Comparison of ENCODE assay signal across 1 mouse cellular context in genomic region chr5:123820501-123821263, GRCm38 (mm10).
TF ChIP-seq lines count a peak whose summit lies in the region.

No protein-coding gene starts in this region.

TF ChIP-seq in CH12.LX, 34 proteins besides CTCF, POLR2A, EP300 and RAD21 (continued from another document):
- TF ChIP-seq MAFK (IDR thresholded peaks at IDR 0.05; ENCODE audit: insufficient replicate concordance, low read length), result no peak
- peak; percentile 28; the same call in 1 of the 2 replicates for TF ChIP-seq MXI1 (IDR thresholded peaks at IDR 0.05; ENCODE audit: low read depth, low read length)
- no peak for TF ChIP-seq JUN (IDR thresholded peaks at IDR 0.05; ENCODE audit: insufficient read depth, low read depth, low read length)
- TF ChIP-seq JUND (conservative IDR thresholded peaks at IDR 0.05; ENCODE audit: low read depth, low read length), result 0 out of 2 replicates have a peak, but pooled peaks have one; percentile 32
- TF ChIP-seq USF2 (conservative IDR thresholded peaks at IDR 0.05; ENCODE audit: low read depth, low read length), result no peak
- TF ChIP-seq NRF1 (IDR thresholded peaks at IDR 0.05; ENCODE audit: low read depth, low read length), result no peak
- TF ChIP-seq ZMIZ1 (IDR thresholded peaks at IDR 0.05; ENCODE audit: low read depth, low read length), result no peak
- TF ChIP-seq KAT2A (IDR thresholded peaks at IDR 0.05; ENCODE audit: insufficient replicate concordance, low read length), result 0 out of 2 replicates have a peak, but pooled peaks have one; percentile 18
- TF ChIP-seq HCFC1 (IDR thresholded peaks at IDR 0.05; ENCODE audit: low read depth, low read length), result no peak
- TF ChIP-seq MEF2A (IDR thresholded peaks at IDR 0.05; ENCODE audit: borderline replicate concordance, low read depth, low read length), result peak; percentile 68; the same call in 1 of the 2 replicates
- TF ChIP-seq ZKSCAN1 (IDR thresholded peaks at IDR 0.05; ENCODE audit: borderline replicate concordance, low read depth, low read length), result no peak
- no peak for TF ChIP-seq E2F4 (IDR thresholded peaks at IDR 0.05; ENCODE audit: insufficient replicate concordance, low read depth, low read length)
- TF ChIP-seq MYC (IDR thresholded peaks at IDR 0.05; ENCODE audit: low read depth, low read length), result peak; percentile 64; the same call in 1 of the 2 replicates
- TF ChIP-seq IRF4 (IDR thresholded peaks at IDR 0.05; ENCODE audit: low read depth, low read length), result peak; percentile 54; the same call in 1 of the 2 replicates
- TF ChIP-seq BHLHE40 (IDR thresholded peaks at IDR 0.05; ENCODE audit: low read depth, low read length), result no peak
- TF ChIP-seq ZC3H11A (IDR thresholded peaks at IDR 0.05; ENCODE audit: low read depth, low read length), result peak; percentile 69
- TF ChIP-seq PAX5 (IDR thresholded peaks at IDR 0.05; ENCODE audit: low read length), result no peak
- no peak for TF ChIP-seq CHD1 (IDR thresholded peaks at IDR 0.05; ENCODE audit: low read depth, low read length)
- no peak for TF ChIP-seq RCOR1 (conservative IDR thresholded peaks at IDR 0.05; ENCODE audit: low read depth, low read length)
- TF ChIP-seq UBTF (IDR thresholded peaks at IDR 0.05; ENCODE audit: low read depth, low read length), result no peak
- TF ChIP-seq SIN3A (IDR thresholded peaks at IDR 0.05; ENCODE audit: low read length), result peak; percentile 69; the same call in 1 of the 2 replicates
- TF ChIP-seq NELFE (IDR thresholded peaks at IDR 0.05; ENCODE audit: low read depth, low read length), result peak; percentile 56; the same call in 1 of the 2 replicates
- peak; percentile 20; the same call in 1 of the 2 replicates for TF ChIP-seq ELF1 (IDR thresholded peaks at IDR 0.05; ENCODE audit: low read depth, low read length)
- TF ChIP-seq ETS1 (conservative IDR thresholded peaks at IDR 0.05; ENCODE audit: low read depth, low read length), result peak; percentile 59; the same call in 1 of the 2 replicates
- peak; percentile 94 for TF ChIP-seq SMC3 (IDR thresholded peaks at IDR 0.05; ENCODE audit: low read depth, low read length)
- no peak for TF ChIP-seq ZNF384 (IDR thresholded peaks at IDR 0.05; ENCODE audit: low read depth, low read length)
- TF ChIP-seq POLR2AphosphoS2 (IDR thresholded peaks at IDR 0.05; ENCODE audit: low read depth, low read length), result no peak
TF ChIP-seq in CH12.LX: peak in this region for 14.
